Mouse (Mus musculus): ENCODE measurements at regions not wholly inside any gene's neighbourhood (a gene's known extent, or its start where the extent isn't known, plus 50 kb on each side); places are given as distances from the start of the nearest gene placed in this dataset.

DNA sequence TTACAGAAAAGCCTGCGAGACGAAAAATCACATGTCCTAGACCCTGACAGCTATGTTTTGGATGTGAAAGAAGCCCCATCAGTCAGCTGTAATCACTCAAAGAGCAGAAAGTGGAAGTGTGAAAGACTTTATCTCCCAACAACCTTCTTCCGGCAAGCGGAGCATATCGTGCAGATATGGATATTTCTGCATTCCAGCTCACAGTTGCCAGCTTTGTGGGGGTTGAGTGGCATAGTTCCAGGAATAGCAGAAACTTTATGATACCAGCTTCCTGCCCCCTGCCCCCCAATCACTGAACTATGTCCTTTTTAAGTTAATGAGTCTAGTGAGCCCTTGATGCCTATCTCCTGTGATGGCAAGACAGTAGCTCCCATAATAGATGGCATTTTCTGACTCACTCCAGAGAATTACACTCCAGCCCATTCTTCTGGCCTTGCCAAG is 72.9 kb upstream of the Spred1 start:
- no peak overlapping the region for H3K4me2 ChIP-seq (replicated peaks)
- H3K36me3 ChIP-seq, result no peaks in the 10 kb centered on the region
- no peak for ATAC-seq
- H3K27me3 ChIP-seq (replicated peaks), result no peaks in the 10 kb centered on the region; the same call in 1 of the 2 replicates
- H3K27ac ChIP-seq, result no peak overlapping the region
- 69% methylated on average over 5 of the region's 5 CpGs for WGBS
- H3K9me3 ChIP-seq, result no peaks in the 10 kb centered on the region
- H3K9ac ChIP-seq, result no peak overlapping the region
- H3K4me1 ChIP-seq (replicated peaks), result no peaks in the 10 kb centered on the region
- no peak overlapping the region for H3K4me3 ChIP-seq (replicated peaks)

GRCm38 (mm10) chr2:117050061-117050460 is 71.1 kb upstream of the Spred1 start:
- no peak overlapping the region for H3K4me2 ChIP-seq (replicated peaks)
- no peaks in the 10 kb centered on the region for H3K4me1 ChIP-seq (replicated peaks)
- 85% methylated on average over 2 of the region's 2 CpGs for WGBS
- H3K9me3 ChIP-seq, result no peaks in the 10 kb centered on the region
- H3K4me3 ChIP-seq (replicated peaks), result no peak overlapping the region
- H3K27me3 ChIP-seq (replicated peaks), result no peaks in the 10 kb centered on the region; the same call in 1 of the 2 replicates
- no peaks in the 10 kb centered on the region for H3K36me3 ChIP-seq
- H3K27ac ChIP-seq, result no peak overlapping the region
- no peak overlapping the region for H3K9ac ChIP-seq
- no peak for ATAC-seq

GRCm38 (mm10) chr2:117064126-117064525 is 57.0 kb upstream of the Spred1 start:
- H3K9me3 ChIP-seq, result no peaks in the 10 kb centered on the region
- no peak for ATAC-seq
- no peak overlapping the region for H3K9ac ChIP-seq
- no peaks in the 10 kb centered on the region for H3K36me3 ChIP-seq
- no peak overlapping the region for H3K4me2 ChIP-seq (replicated peaks)
- 81% methylated on average over 2 of the region's 2 CpGs for WGBS
- H3K27ac ChIP-seq, result no peak overlapping the region
- H3K4me1 ChIP-seq (replicated peaks), result no peaks in the 10 kb centered on the region
- no peak overlapping the region for H3K4me3 ChIP-seq (replicated peaks)
- H3K27me3 ChIP-seq (replicated peaks), result no peaks in the 10 kb centered on the region

DNA sequence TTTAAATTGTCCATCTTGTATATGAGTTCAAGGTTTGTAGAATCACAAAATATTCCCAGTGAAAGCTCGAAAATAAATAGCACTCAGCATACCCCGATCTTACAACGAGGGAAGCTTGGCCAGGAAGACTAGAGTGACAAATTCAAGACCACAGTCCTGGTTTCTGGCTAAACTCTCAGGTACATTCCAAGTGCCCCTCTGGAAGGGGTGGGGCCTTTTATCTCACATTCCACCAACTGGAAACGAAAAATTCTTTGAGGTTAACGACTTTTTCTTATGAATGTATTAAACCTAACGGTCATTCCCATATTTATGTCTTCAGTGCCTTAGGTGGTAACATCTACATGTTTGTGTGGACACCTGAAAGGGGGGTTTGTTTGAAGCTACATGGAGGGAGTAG is 50.8 kb upstream of the Spred1 start:
- Histone ChIP-seq H3K9ac (no peak overlapping the region), H3K4me3 (replicated peaks) (no peak overlapping the region), H3K27ac (no peak overlapping the region), H3K4me1 (replicated peaks) (no peaks in the 10 kb centered on the region), H3K9me3 (no peaks in the 10 kb centered on the region), H3K27me3 (replicated peaks) (no peaks in the 10 kb centered on the region), H3K4me2 (replicated peaks) (no peak overlapping the region), H3K36me3 (no peaks in the 10 kb centered on the region)
- no peak for ATAC-seq
- WGBS, result 63% methylated on average over 6 of the region's 6 CpGs

DNA sequence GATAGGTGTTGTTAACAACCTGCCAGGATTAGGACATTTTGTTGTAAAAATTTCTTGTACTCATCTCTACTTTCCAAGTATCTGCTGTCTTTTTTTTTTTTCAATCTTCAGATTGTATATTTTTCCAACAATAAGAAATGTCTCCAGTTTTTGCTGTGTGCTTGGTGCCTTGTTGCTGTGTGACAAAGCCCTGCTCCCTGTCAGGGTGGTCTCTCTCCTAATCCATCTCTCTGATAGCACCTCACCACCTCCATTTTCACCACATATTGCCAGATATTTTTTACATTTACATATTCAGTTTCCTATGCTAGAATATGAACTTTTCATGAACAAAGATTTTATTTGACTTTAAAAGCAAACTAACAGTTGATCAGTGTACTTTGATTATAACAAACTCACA is 50.1 kb upstream of the Spred1 start:
- no peaks in the 10 kb centered on the region for H3K36me3 ChIP-seq
- no peak overlapping the region for H3K4me2 ChIP-seq (replicated peaks)
- no peaks in the 10 kb centered on the region for H3K27me3 ChIP-seq (replicated peaks)
- no peaks in the 10 kb centered on the region for H3K9me3 ChIP-seq
- no peak overlapping the region for H3K4me3 ChIP-seq (replicated peaks)
- no peak for ATAC-seq
- no peak overlapping the region for H3K9ac ChIP-seq
- H3K4me1 ChIP-seq (replicated peaks), result no peaks in the 10 kb centered on the region
- H3K27ac ChIP-seq, result no peak overlapping the region
